Mouse (Mus musculus): Measurements from ENCODE around the gene Parp1.

DNA sequence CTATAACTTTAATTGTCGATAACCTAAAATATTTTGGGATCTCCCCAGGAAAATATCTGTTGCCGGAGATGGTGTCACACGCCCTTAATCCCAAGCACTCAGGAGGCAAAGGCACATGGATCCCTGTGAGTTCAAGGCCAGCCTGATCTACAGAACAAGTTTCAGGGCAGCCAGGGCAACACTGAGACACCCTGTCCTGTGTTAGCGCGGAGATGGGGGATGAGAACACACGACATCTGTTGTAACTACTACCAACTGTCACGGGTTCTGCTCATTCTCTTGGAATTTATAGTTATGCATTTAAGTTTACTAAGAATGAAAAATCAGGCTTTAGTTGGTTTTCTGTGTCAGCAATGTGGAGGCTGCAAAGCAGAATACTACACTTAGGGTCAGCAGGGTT is 476 bp upstream of the Parp1 start:
- TF ChIP-seq EP300 (IDR thresholded peaks at IDR 0.05; ENCODE audit: low read depth) (no peak), CTCF (IDR thresholded peaks at IDR 0.05; ENCODE audit: low read depth) (no peak)
